Mouse (Mus musculus): ENCODE data around the gene Bcl2.
A peak's percentile ranks its signal among the peaks of the same experiment; 100 is the strongest.
"Not testable (repeated sequence)": the region's sequence is repeated elsewhere in the genome, so short reads cannot be mapped to it uniquely, and the experiment has no call there.

The Bcl2 gene

GRCm38 (mm10) chr1:106559116-106559605 is 154.9 kb downstream of the Bcl2 start:
- DNase-seq (ENCODE audit: low spot score in 2 of 2): no peak

GRCm38 (mm10) chr1:106555498-106556168 is 158.4 kb downstream of the Bcl2 start:
- DNase-seq (ENCODE audit: low spot score in 2 of 2): no peak

- DNase-seq (ENCODE audit: low spot score in 2 of 2): no peak
Observed at GRCm38 (mm10) chr1:106553846-106554802, 159.9 kb downstream of the Bcl2 start.

GRCm38 (mm10) chr1:106552856-106553255 is 161.2 kb downstream of the Bcl2 start:
- DNase-seq (ENCODE audit: low spot score in 2 of 2): no peak

- no peak for DNase-seq (ENCODE audit: low spot score in 2 of 2)
Observed at GRCm38 (mm10) chr1:106550580-106550979, 163.5 kb downstream of the Bcl2 start.

- DNase-seq (ENCODE audit: low spot score in 2 of 2): no peak
Observed at GRCm38 (mm10) chr1:106549025-106549424, 165.0 kb downstream of the Bcl2 start.

GRCm38 (mm10) chr1:106544817-106545612 is 169.1 kb downstream of the Bcl2 start:
- peak in 1 of 2 experiments; percentile 47 for DNase-seq (ENCODE audit: low spot score in 2 of 2)

- DNase-seq (ENCODE audit: low spot score in 2 of 2): peak in 1 of 2 experiments; percentile 55
Observed at GRCm38 (mm10) chr1:106542731-106543130, 171.3 kb downstream of the Bcl2 start.

- DNase-seq (ENCODE audit: low spot score in 2 of 2): no peak
Observed at GRCm38 (mm10) chr1:106541851-106542250, 172.2 kb downstream of the Bcl2 start.

- DNase-seq (ENCODE audit: low spot score in 2 of 2): no peak
Observed at GRCm38 (mm10) chr1:106540130-106540529, 173.9 kb downstream of the Bcl2 start.

GRCm38 (mm10) chr1:106539029-106539428 is 175.0 kb downstream of the Bcl2 start:
- no peak for DNase-seq (ENCODE audit: low spot score in 2 of 2)

- DNase-seq (ENCODE audit: low spot score in 2 of 2): not testable (repeated sequence)
Observed at GRCm38 (mm10) chr1:106534835-106535234, 179.2 kb downstream of the Bcl2 start.

GRCm38 (mm10) chr1:106529570-106529969 is 184.5 kb downstream of the Bcl2 start:
- DNase-seq (ENCODE audit: low spot score in 2 of 2): no peak

- no peak for DNase-seq (ENCODE audit: low spot score in 2 of 2)
Observed at GRCm38 (mm10) chr1:106527537-106527936, 186.5 kb downstream of the Bcl2 start.

- DNase-seq (ENCODE audit: low spot score in 2 of 2): no peak
Observed at GRCm38 (mm10) chr1:106526751-106527150, 187.3 kb downstream of the Bcl2 start.

- DNase-seq (ENCODE audit: low spot score in 2 of 2): no peak
Observed at GRCm38 (mm10) chr1:106526112-106526511, 188.0 kb downstream of the Bcl2 start.

- DNase-seq (ENCODE audit: low spot score in 2 of 2): no peak
Observed at GRCm38 (mm10) chr1:106523741-106524140, 190.3 kb downstream of the Bcl2 start.

- DNase-seq (ENCODE audit: low spot score in 2 of 2): no peak
Observed at GRCm38 (mm10) chr1:106523009-106523408, 191.1 kb downstream of the Bcl2 start.

GRCm38 (mm10) chr1:106517591-106518177 is 196.4 kb downstream of the Bcl2 start:
- DNase-seq (ENCODE audit: low spot score in 2 of 2): no peak

- no peak for DNase-seq (ENCODE audit: low spot score in 2 of 2)
Observed at GRCm38 (mm10) chr1:106517099-106517498, 197.0 kb downstream of the Bcl2 start.

- DNase-seq (ENCODE audit: low spot score in 2 of 2): no peak
Observed at GRCm38 (mm10) chr1:106515611-106516010, 198.5 kb downstream of the Bcl2 start.
